Mouse (Mus musculus) kidney, embryonic 16.5 days (tissue): ENCODE data around the gene Dzip1l. TPM values are rescaled to one million over a fixed set of nuclear protein-coding genes. Genes with fewer than 3 reads are reported as not detected.

ENCODE experiments used
- ATAC-seq: fragments of 200-750 bp; cut with Nextera tagmentation; 2 replicates; pipeline ENCODE4 v1.8.0; 2017; ENCODE audit warnings: moderate TSS enrichment; ENCODE audit not compliant: low FRiP score, low TSS enrichment
- H3K27ac ChIP-seq: fragments of 300-500 bp; sonication (generic); 2 replicates; pipeline ENCODE4 v1.5.1; 2014; ENCODE audit warnings: low read length
- H3K27me3 ChIP-seq: fragments of 300-500 bp; sonication (generic); 2 replicates; pipeline ENCODE4 v1.6.1; 2014; ENCODE audit warnings: low read length, control low read depth, mixed read lengths; ENCODE audit not compliant: insufficient read depth
- H3K36me3 ChIP-seq: fragments of 300-500 bp; sonication (generic); 2 replicates; pipeline ENCODE4 v1.6.1; 2014; ENCODE audit warnings: low read length, control low read depth, mixed read lengths; ENCODE audit not compliant: insufficient read depth
- H3K4me1 ChIP-seq: fragments of 300-500 bp; sonication (generic); 2 replicates; pipeline ENCODE4 v1.6.1; 2014; ENCODE audit warnings: low read length, control low read depth, mixed read lengths; ENCODE audit not compliant: insufficient read depth
- H3K4me2 ChIP-seq: fragments of 300-500 bp; sonication (generic); replicated peaks from 2 replicates; pipeline ENCODE4 v1.6.1; 2014; ENCODE audit warnings: low read depth, low read length
- H3K4me3 ChIP-seq: fragments of 300-500 bp; sonication (generic); 2 replicates; pipeline ENCODE4 v1.5.1; 2014; ENCODE audit warnings: mild to moderate bottlenecking, low read length
- H3K9ac ChIP-seq: fragments of 300-500 bp; sonication (generic); replicated peaks from 2 replicates; pipeline ENCODE4 v1.6.1; 2014; ENCODE audit warnings: low read length
- H3K9me3 ChIP-seq: fragments of 300-500 bp; sonication (generic); 2 replicates; pipeline ENCODE4 v1.6.1; 2016; ENCODE audit warnings: low read length, control low read depth
- WGBS: fragments of 180-500 bp; shearing (Covaris S2); extraction: QIAGEN DNeasy Blood & Tissue Kit; methylation state at CpG from one replicate; pipeline ENCODE4 v1.1.7; 2014; 5-methylcytosine and 5-hydroxymethylcytosine counted together
- polyA plus RNA-seq: library from polyadenylated mRNA; unstranded; fragments of >200 nt; fragmentation: Nextera tagmentation; extraction: Ambion mirVana; gene quantifications from 2 replicates; pipeline ENCODE4 v1.2.1, GENCODE M21; 2015

Dzip1l gene
- polyA plus RNA-seq, 1 experiment from 2014 or later: 27.4 TPM

DNA sequence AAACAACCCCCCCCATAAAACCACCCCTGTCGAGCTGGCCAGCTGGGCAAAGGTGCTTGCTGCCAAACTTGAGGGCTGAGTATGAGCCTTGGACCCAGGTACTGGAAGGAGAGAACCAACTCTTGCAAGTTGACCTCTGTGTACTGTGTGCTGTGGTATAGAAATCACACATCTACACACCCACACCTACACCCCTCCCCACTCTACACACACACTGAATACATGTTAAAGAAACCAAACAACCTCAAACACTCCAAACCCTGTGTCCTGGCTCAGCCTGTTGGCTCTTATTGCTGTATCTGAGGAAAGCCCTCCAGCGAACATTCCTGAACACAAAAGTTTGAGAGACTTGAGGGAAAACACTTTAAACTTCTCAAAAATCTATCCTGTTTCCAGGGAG, 6.3 kb upstream of the Dzip1l start:
- Histone ChIP-seq H3K4me1 (no peaks in the 10 kb centered on the region), H3K9ac (no peak overlapping the region), H3K4me2 (no peak overlapping the region), H3K36me3 (no peaks in the 10 kb centered on the region), H3K27me3 (no peaks in the 10 kb centered on the region), H3K4me3 (no peak overlapping the region), H3K9me3 (no peaks in the 10 kb centered on the region), H3K27ac (no peak overlapping the region)
- no peak for ATAC-seq
- 30% methylated on average over 2 of the region's 2 CpGs for WGBS

DNA sequence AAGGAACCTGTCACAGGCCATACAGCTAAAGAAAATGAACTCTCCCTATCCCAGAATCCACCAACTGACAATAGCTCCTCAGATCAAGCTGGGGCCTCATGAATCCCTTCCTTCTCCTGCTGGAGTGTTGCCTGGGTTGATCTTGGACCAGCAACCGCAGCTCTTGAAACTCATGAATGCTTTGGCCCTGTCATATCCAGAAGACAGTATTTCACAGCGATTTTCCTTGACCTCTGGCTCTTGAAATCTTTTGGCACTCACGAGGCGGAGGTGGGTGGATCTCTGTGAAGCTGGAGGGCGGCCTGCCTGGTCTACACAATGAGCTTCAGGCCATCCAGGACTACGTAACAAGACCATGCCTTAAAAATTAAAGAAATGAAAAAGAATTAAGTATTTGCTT, 5.2 kb upstream of the Dzip1l start:
- H3K9me3 ChIP-seq: no peaks in the 10 kb centered on the region
- H3K36me3 ChIP-seq: no peaks in the 10 kb centered on the region
- no peak overlapping the region for H3K4me3 ChIP-seq
- WGBS: 77% methylated on average over 6 of the region's 6 CpGs
- no peak for ATAC-seq
- H3K27me3 ChIP-seq: no peaks in the 10 kb centered on the region
- H3K9ac ChIP-seq: no peak overlapping the region
- H3K4me1 ChIP-seq: peaks cover 5% of the 10 kb centered on the region; the same call in 1 of the 2 replicates
- H3K4me2 ChIP-seq: no peak overlapping the region
- H3K27ac ChIP-seq: no peak overlapping the region

GRCm38 (mm10) chr9:99628581-99628980, 715 bp upstream of the Dzip1l start:
- H3K9me3 ChIP-seq: no peaks in the 10 kb centered on the region
- H3K4me1 ChIP-seq: peaks cover 32% of the 10 kb centered on the region
- peak overlapping the region; percentile 67; the same call in 1 of the 2 replicates for H3K4me3 ChIP-seq
- peak overlapping the region; percentile 97 for H3K27ac ChIP-seq
- peak overlapping the region; percentile 79 for H3K4me2 ChIP-seq
- H3K36me3 ChIP-seq: no peaks in the 10 kb centered on the region; the same call in 1 of the 2 replicates
- peak overlapping the region; percentile 82; the same call in 1 of the 2 replicates for H3K9ac ChIP-seq
- 62% methylated on average over 4 of the region's 4 CpGs for WGBS
- no peaks in the 10 kb centered on the region for H3K27me3 ChIP-seq
- no peak for ATAC-seq

GRCm38 (mm10) chr9:99630071-99630470, 775 bp downstream of the Dzip1l start:
- 0% methylated on average over 11 of the region's 11 CpGs for WGBS
- peak overlapping the region; percentile 67 for H3K4me3 ChIP-seq
- peak overlapping the region; percentile 79 for H3K4me2 ChIP-seq
- H3K9ac ChIP-seq: peak overlapping the region; percentile 82
- peaks cover 12% of the 10 kb centered on the region for H3K36me3 ChIP-seq
- peaks cover 32% of the 10 kb centered on the region for H3K4me1 ChIP-seq
- no peaks in the 10 kb centered on the region for H3K9me3 ChIP-seq
- peak; percentile 43 for ATAC-seq
- H3K27ac ChIP-seq: peak overlapping the region; percentile 97
- H3K27me3 ChIP-seq: no peaks in the 10 kb centered on the region

GRCm38 (mm10) chr9:99630528-99631125, 1.3 kb downstream of the Dzip1l start:
- Histone ChIP-seq H3K9me3 (no peaks in the 10 kb centered on the region), H3K27ac (peak overlapping the region; percentile 97), H3K4me2 (peak overlapping the region; percentile 79), H3K36me3 (peaks cover 14% of the 10 kb centered on the region), H3K4me1 (peaks cover 32% of the 10 kb centered on the region), H3K27me3 (no peaks in the 10 kb centered on the region), H3K4me3 (peak overlapping the region; percentile 67), H3K9ac (peak overlapping the region; percentile 82)
- WGBS: 51% methylated on average over 9 of the region's 9 CpGs
- no peak for ATAC-seq

GRCm38 (mm10) chr9:99631781-99632180, 2.5 kb downstream of the Dzip1l start:
- Histone ChIP-seq H3K27ac (peak overlapping the region; percentile 70), H3K4me2 (peak overlapping the region; percentile 79)
- 43% methylated on average over 2 of the region's 2 CpGs for WGBS

GRCm38 (mm10) chr9:99632264-99632663, 3.0 kb downstream of the Dzip1l start:
- H3K36me3 ChIP-seq: peaks cover 31% of the 10 kb centered on the region
- peaks cover 32% of the 10 kb centered on the region for H3K4me1 ChIP-seq
- H3K9me3 ChIP-seq: no peaks in the 10 kb centered on the region
- H3K9ac ChIP-seq: no peak overlapping the region
- no peaks in the 10 kb centered on the region for H3K27me3 ChIP-seq
- ATAC-seq: 0 out of 2 replicates have a peak, but pooled peaks have one; percentile 16
- H3K4me2 ChIP-seq: peak overlapping the region; percentile 79
- peak overlapping the region; percentile 25 for H3K4me3 ChIP-seq
- 60% methylated on average over 8 of the region's 8 CpGs for WGBS
- peak overlapping the region; percentile 70 for H3K27ac ChIP-seq

More at GRCm38 (mm10) chr9:99631781-99632180, 2.5 kb downstream of the Dzip1l start:
- ATAC-seq: peak; percentile 35; the same call in 1 of the 2 replicates
- Histone ChIP-seq H3K36me3 (peaks cover 26% of the 10 kb centered on the region), H3K9me3 (no peaks in the 10 kb centered on the region), H3K4me3 (peak overlapping the region; percentile 25), H3K4me1 (peaks cover 32% of the 10 kb centered on the region), H3K9ac (no peak overlapping the region), H3K27me3 (no peaks in the 10 kb centered on the region)

- Histone ChIP-seq H3K4me2 (no peak overlapping the region), H3K4me3 (no peak overlapping the region), H3K9me3 (no peaks in the 10 kb centered on the region), H3K27ac (no peak overlapping the region), H3K36me3 (peaks cover 58% of the 10 kb centered on the region), H3K4me1 (peaks cover 11% of the 10 kb centered on the region; the same call in 1 of the 2 replicates), H3K9ac (no peak overlapping the region), H3K27me3 (no peaks in the 10 kb centered on the region)
- no peak for ATAC-seq
- 90% methylated on average over 1 of the region's 1 CpGs for WGBS
Observed at GRCm38 (mm10) chr9:99636776-99637175, 7.5 kb downstream of the Dzip1l start.

- H3K27ac ChIP-seq: no peak overlapping the region
- H3K36me3 ChIP-seq: peaks cover 62% of the 10 kb centered on the region
- no peak overlapping the region for H3K9ac ChIP-seq
- no peak overlapping the region for H3K4me3 ChIP-seq
- H3K9me3 ChIP-seq: no peaks in the 10 kb centered on the region
- no peak overlapping the region for H3K4me2 ChIP-seq
- WGBS: 96% methylated on average over 17 of the region's 17 CpGs
- no peaks in the 10 kb centered on the region for H3K27me3 ChIP-seq
- ATAC-seq: no peak
- peaks cover 8% of the 10 kb centered on the region; the same call in 1 of the 2 replicates for H3K4me1 ChIP-seq
Observed at GRCm38 (mm10) chr9:99637227-99637626, 7.9 kb downstream of the Dzip1l start.

DNA sequence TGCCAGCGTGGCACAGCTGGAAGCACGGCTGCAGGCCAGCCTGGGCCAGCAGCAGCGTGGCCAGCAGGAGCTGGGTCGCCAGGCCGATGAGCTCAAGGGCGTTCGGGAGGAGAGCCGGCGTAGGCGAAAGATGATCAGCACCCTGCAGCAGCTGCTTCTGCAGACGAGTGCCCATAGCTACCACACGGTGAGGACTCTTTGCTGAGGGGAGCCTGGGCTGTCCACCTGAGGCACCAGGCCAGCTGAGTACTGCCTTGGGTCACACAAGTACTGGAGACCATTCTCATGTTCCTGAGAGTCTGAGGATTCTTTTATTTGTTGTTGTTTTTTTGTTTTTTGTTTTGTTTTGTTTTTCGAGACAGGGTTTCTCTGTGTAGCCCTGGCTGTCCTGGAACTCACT, 8.4 kb downstream of the Dzip1l start:
- no peaks in the 10 kb centered on the region for H3K9me3 ChIP-seq
- H3K4me1 ChIP-seq: peaks cover 4% of the 10 kb centered on the region; the same call in 1 of the 2 replicates
- no peak overlapping the region for H3K4me2 ChIP-seq
- no peak for ATAC-seq
- no peaks in the 10 kb centered on the region for H3K27me3 ChIP-seq
- 95% methylated on average over 13 of the region's 13 CpGs for WGBS
- no peak overlapping the region for H3K9ac ChIP-seq
- no peak overlapping the region for H3K4me3 ChIP-seq
- H3K36me3 ChIP-seq: peaks cover 64% of the 10 kb centered on the region
- H3K27ac ChIP-seq: no peak overlapping the region
